In the genomic region with DNA sequence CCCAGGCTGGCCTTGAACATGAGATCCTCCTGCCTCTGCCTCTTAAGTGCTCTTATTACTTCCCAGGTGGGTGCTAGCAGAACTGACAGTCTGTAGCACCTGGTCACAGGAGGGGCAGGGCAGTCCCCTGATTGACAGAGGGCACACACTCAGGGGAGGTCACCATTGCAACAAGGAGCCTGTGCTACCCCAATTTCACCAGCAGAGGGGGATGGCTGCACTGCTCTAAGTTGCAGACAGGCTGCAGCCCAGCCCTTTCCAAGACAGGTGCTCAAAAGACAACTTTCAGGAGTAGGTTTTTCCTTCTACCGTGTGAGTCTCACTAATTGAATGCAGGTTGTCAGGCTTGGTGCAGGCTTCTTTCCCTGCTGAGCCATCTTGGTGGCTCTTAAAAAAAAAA, we compare ENCODE assay signal across 9 mouse cellular contexts.
A peak's percentile ranks its signal among the peaks of the same experiment; 100 is the strongest.
DNase-seq lines count a peak whose midpoint lies in the region; ATAC-seq and TF ChIP-seq lines count a peak whose summit lies in the region.
"Had no signal": no experiment of that assay in that cellular context is flagged by ENCODE, and none has a peak within 500 bp of the region (broad histone marks: within the 10 kb centered on the region; RNA-seq: fewer than 3 reads in every experiment).

No protein-coding gene starts in this region.

- 5% methylated on average over 1 of the region's 1 CpGs for WGBS in hindbrain, embryonic 14.5 days

- no peak overlapping the region for H3K4me2 ChIP-seq in hindbrain, embryonic 14.5 days (replicated peaks)
- H3K4me2 ChIP-seq: liver, embryonic 15.5 days had no signal

- H3K27me3 ChIP-seq in Patski, result peaks cover 13% of the 10 kb centered on the region
- H3K27me3 ChIP-seq in hindbrain, embryonic 14.5 days (ENCODE audit: control insufficient read depth, insufficient read depth, low read length), result no peaks in the 10 kb centered on the region
- H3K27me3 ChIP-seq: liver, embryonic 15.5 days had no signal

- in situ Hi-C loops in Patski (cut with MboI; ENCODE audit: low pct_unique_long_range_greater_than_20kb), result loop anchor here (5.0 to 10.0 kb wide), 2 partner anchors 82 to 304 kb away; no protein-coding TSS in a partner anchor

- H3K36me3 ChIP-seq in hindbrain, embryonic 14.5 days (replicated peaks; ENCODE audit: control insufficient read depth, insufficient read depth), result no peaks in the 10 kb centered on the region
- H3K36me3 ChIP-seq: liver, embryonic 15.5 days had no signal

- no peak overlapping the region for H3K9ac ChIP-seq in hindbrain, embryonic 14.5 days
- H3K9ac ChIP-seq: liver, embryonic 15.5 days had no signal

- no peak for DNase-seq in Patski (ENCODE audit: low read depth, low spot score)
- DNase-seq in cerebellum, adult 9-11 months, result peak; percentile 94
- DNase-seq in frontal cortex, postnatal 14 days (ENCODE audit: low spot score in 2 of 2), result peak; percentile 58 to 73
- peak; percentile 81 for DNase-seq in hindbrain, embryonic 14.5 days (ENCODE audit: low spot score)
- DNase-seq in layer of hippocampus, postnatal 25 days (ENCODE audit: extremely low spot score in 1 of 2, low spot score in 1 of 2), result peak; percentile 65 to 77
- peak; percentile 82 for DNase-seq in mesoderm, embryonic 11.5 days (ENCODE audit: low read depth, low spot score)
- DNase-seq in right cerebral cortex, postnatal 36 days (ENCODE audit: low spot score in 2 of 2), result peak; percentile 63 to 67

- H3K4me3 ChIP-seq in hindbrain, embryonic 14.5 days (replicated peaks; ENCODE audit: low read length), result no peak overlapping the region
- H3K4me3 ChIP-seq: liver, embryonic 15.5 days had no signal

- ATAC-seq in Patski, result no peak
- 0 out of 2 replicates have a peak, but pooled peaks have one; percentile 52 for ATAC-seq in hindbrain, embryonic 14.5 days (ENCODE audit: low FRiP score)
- no peak for ATAC-seq in activated CD4-positive, CD25-positive, alpha-beta regulatory T cell, adult 4 months

- POLR2A ChIA-PET in Patski (lab: Charles Lee), result no interaction called here

- no peak overlapping the region for H3K27ac ChIP-seq in hindbrain, embryonic 14.5 days
- H3K27ac ChIP-seq: liver, embryonic 15.5 days had no signal

- H3K4me1 ChIP-seq in hindbrain, embryonic 14.5 days (replicated peaks; ENCODE audit: control insufficient read depth, insufficient read depth, low read length), result peaks cover 11% of the 10 kb centered on the region
- H3K4me1 ChIP-seq: liver, embryonic 15.5 days had no signal

- CTCF ChIA-PET in Patski (lab: Charles Lee), result interaction anchor here (0.7 to 5.0 kb wide), 2 partner anchors 79 to 82 kb away, joined by 3 to 34 read pairs; no protein-coding TSS in a partner anchor

- TF ChIP-seq CTCF in Patski (IDR thresholded peaks at IDR 0.05), result peak; percentile 95

- no peaks in the 10 kb centered on the region for H3K9me3 ChIP-seq in hindbrain, embryonic 14.5 days (ENCODE audit: control insufficient read depth, low read length)
- H3K9me3 ChIP-seq: liver, embryonic 15.5 days had no signal
